Mouse (Mus musculus): Measurements from ENCODE around the gene Bcorl1. TPM values are rescaled to one million over a fixed set of nuclear protein-coding genes. Genes with fewer than 3 reads are reported as not detected.
"Not testable (repeated sequence)": the region's sequence is repeated elsewhere in the genome, so short reads cannot be mapped to it uniquely, and the experiment has no call there.

Bcorl1 gene
- polyA plus RNA-seq, 1 experiment: 2.6 TPM

- DNase-seq (ENCODE audit: low read depth): no peak
Observed at GRCm38 (mm10) chrX:48389380-48389779, 48.2 kb downstream of the Bcorl1 start.

GRCm38 (mm10) chrX:48399994-48400393, 58.8 kb downstream of the Bcorl1 start:
- no peak for DNase-seq (ENCODE audit: low read depth)

- DNase-seq (ENCODE audit: low read depth): no peak
Observed at GRCm38 (mm10) chrX:48405141-48405540, 64.0 kb downstream of the Bcorl1 start.

- no peak for DNase-seq (ENCODE audit: low read depth)
Observed at GRCm38 (mm10) chrX:48409611-48410387, 68.6 kb downstream of the Bcorl1 start.

- DNase-seq (ENCODE audit: low read depth): no peak
Observed at GRCm38 (mm10) chrX:48410388-48410776, 69.2 kb downstream of the Bcorl1 start.

DNA sequence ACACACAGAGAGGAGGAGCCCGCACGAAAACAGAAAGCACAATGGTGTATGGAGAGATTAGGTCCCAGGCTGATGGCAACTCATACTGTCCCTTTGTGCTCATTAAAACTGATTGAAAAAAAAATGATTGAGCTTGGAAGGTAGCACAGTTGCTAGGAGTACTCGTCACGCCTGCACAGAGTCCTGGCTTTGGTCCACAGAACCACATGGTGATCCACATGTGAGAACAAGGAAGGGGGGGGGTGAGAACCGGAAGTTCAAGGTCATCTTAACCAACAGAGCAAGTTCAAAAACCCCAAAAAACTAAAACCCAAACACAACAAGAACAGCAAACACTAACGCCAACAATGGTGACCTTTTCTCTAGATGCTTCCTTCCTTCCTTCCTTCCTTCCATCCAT, 71.5 kb downstream of the Bcorl1 start:
- DNase-seq (ENCODE audit: low read depth): no peak

GRCm38 (mm10) chrX:48414291-48414690, 73.1 kb downstream of the Bcorl1 start:
- DNase-seq (ENCODE audit: low read depth): no peak

- no peak for DNase-seq (ENCODE audit: low read depth)
Observed at GRCm38 (mm10) chrX:48418417-48418816, 77.3 kb downstream of the Bcorl1 start.

DNA sequence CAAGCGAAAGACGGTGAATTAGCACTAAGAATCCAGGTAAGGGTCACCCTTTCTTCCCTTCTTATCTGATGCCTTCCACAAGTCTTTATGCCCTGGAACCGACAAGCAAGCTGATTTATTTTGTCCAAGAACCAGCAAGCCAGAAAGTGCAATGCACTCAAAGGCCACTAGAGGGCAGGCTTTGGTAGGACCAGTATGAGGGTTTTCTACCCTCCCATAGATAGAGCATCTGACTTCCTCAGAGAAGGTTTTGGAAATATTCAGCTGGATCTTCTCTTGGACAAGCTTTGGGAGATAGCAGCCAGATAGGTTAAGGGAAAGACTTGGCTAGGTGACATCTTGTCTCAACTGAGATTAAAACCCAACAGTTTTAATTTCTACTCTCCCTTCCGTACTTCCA, 81.8 kb downstream of the Bcorl1 start:
- DNase-seq (ENCODE audit: low read depth): no peak

DNA sequence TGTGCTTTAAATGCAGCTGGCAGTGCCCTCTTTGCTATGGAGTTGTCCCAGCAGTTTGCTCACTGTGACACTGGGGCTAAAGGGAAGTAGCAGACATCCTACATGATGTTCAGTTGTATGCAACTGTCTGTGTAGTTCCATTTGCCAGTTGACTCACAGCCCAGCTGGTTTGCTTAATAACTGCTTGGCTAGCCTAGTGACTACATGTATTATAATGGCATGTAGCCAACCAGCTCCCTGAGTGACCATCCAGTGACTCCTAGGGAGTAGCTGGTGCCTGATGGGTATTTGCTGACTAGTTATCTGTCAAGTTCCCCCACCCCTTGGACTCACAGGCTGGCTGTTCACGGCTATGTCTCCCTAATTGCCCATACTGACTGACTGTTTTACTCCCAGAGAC, 82.5 kb downstream of the Bcorl1 start:
- DNase-seq (ENCODE audit: low read depth): no peak

- DNase-seq (ENCODE audit: low read depth): no peak
Observed at GRCm38 (mm10) chrX:48424583-48424982, 83.4 kb downstream of the Bcorl1 start.

- no peak for DNase-seq (ENCODE audit: low read depth)
Observed at GRCm38 (mm10) chrX:48425280-48425679, 84.1 kb downstream of the Bcorl1 start.

GRCm38 (mm10) chrX:48428241-48428640, 87.1 kb downstream of the Bcorl1 start:
- DNase-seq (ENCODE audit: low read depth): no peak

GRCm38 (mm10) chrX:48428642-48429041, 87.5 kb downstream of the Bcorl1 start:
- no peak for DNase-seq (ENCODE audit: low read depth)

DNA sequence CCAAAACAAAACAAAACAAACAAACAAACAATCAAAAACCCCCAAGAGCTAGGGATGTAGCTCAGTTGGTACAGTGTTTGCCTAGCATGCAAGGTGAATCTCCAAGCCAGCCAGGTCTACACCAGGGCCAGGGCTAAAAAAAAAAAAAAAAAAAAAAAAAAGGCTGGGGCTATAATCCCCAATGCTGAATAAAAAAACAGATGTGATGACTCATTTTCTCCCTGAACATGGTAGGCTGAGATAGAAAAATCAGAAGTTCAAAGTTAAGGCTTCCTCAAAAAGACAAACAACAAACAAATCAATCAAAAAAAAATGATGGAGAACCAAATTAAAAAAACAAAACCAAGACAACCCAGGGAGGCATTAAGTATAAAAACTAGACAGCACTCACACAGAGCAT, 87.9 kb downstream of the Bcorl1 start:
- DNase-seq (ENCODE audit: low read depth): no peak

DNA sequence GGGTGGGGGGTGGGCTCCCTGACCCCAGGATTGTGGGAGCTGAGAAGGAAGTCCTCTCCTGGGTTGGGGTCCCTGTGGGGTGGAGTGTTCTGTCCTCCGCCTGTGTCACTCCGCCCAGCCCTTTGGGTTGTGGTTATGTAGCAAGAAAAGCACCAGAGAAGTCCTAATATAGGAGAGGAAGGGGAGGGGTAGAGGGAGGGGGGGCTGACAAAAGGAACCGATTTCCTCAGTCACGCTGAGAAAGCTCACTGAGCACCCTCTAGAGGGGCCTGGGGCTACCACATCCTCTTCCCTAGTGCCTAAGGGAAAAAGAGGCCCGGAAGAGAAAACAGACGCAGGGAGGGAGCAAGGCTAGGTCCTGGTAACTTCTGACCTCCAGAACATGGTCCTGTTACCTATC, 88.4 kb downstream of the Bcorl1 start:
- no peak for DNase-seq (ENCODE audit: low read depth)

DNA sequence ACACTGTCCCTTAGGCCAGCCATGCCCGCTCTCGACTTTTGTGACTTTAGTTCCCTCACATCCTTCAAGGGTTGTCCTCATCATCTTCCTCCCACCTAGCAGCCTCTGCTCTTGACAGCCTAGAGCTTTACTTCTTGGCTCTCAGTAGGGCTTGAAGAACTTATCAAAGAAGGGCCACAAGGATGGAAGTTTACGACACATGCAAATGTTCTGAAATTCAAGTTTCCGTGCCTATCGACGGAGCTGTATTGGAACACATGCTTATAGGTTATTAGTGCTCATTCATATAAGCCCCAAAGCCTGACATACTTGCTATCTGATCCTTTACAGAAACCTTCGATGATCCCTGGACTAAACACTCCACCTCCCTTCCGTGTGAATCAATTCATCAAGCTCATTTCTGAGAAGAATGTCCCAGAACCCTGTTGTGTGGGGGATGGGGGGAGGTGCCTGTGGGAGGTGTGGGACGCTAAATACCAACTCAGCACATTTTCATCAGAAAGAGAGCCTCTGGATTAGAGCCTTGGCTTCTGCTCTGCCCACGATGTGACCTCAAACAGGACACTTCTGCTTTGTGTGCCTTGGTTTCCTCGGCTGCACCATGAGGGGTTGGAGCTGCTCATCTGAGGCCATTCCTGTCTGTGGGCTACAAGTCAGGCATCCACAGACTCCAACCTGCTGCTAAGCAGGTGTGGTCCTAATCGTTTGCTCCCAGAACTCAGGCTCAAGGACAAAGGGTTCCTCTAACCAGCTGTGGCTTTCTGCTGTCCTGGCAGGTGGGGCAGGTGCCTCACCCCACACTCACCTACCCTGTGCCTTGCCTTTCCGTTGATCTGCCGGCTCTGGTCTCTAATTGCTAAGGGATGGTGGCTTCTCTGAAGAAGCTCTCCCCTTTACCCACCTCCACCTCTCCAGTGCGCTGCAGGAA, 91.7 kb downstream of the Bcorl1 start:
- no peak for DNase-seq (ENCODE audit: low read depth)

DNA sequence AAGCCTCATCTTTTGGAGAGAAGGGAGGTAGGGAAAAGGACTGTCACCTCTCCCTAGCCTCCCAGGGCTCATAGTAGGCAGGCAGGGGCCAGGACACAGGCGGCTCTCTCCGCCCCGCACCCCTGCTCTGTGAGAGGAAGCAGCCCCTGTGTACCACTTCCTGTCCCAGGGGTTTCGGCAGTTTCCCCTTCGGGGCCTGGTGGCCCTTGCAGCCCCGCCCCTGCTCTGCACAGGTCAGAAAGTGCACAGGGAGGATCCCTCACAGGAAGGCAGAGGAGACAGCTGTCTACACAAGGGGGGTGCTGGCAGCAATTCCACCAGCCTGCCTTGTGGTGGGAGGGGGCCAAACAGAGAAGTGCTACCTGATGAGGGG, 92.4 kb downstream of the Bcorl1 start:
- DNase-seq (ENCODE audit: low read depth): no peak

DNA sequence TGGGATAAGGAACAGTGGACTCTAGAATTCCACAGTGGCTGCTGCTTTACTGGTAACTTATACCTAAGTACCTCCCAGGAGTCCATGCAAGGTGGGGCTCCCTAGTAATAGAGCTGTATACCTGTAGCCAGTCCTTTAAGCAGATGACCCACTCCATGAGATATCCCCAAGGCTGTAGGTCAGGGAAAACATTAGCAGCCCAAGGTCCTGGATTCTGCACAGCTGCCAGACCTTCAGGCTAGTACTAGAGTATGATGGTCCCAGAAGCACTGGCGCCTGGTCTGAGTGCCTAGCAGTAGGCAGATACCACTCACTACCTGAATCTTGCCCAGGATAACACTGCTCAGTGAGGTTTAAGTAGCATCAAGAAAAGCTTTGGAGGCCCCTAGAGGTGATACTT, 93.1 kb downstream of the Bcorl1 start:
- no peak for DNase-seq (ENCODE audit: low read depth)

- no peak for DNase-seq (ENCODE audit: low read depth)
Observed at GRCm38 (mm10) chrX:48435477-48435900, 94.3 kb downstream of the Bcorl1 start.

- DNase-seq (ENCODE audit: low read depth): not testable (repeated sequence)
Observed at GRCm38 (mm10) chrX:48436082-48436481, 94.9 kb downstream of the Bcorl1 start.

DNA sequence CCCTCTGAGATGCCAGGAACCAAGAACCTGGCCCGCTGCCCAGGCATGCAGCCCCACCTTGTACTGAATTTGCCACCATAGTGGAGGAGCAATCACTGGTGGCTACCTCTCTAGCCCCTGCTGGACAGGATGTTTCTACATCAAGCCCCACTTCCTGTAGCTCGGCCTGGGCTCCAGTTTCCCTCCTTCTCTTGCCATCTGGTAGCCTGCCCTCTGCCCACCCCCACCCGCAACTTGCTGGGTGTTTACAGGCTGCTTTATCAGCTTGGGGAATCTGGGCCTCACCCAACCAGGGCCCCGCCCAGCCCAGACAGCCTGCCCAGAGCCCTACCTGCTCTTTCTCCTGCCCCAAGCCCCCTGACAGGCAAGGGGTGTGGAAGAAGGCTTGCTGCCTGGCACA, 97.9 kb downstream of the Bcorl1 start:
- no peak for DNase-seq (ENCODE audit: low read depth)

DNA sequence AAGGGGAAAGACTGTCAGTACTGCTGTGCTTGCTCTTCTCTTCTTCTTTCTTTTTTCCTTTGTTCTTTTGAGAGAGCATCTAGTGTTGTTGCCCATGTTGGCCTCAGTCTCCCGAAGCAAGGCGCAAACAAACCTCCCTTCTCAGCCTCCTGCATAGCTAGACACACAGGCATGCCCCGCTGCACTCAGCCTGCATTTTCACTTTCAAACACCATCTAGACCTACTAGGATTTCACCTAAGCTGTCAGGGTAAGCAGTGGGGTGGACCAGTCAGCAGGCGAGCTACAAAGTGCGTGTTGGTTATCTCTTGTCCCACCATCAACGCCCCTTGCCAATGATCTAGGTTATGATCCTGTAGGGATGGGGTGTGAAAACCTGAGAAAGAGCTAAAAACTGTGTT, 100.4 kb downstream of the Bcorl1 start:
- DNase-seq (ENCODE audit: low read depth): no peak
